Mouse (Mus musculus): ENCODE measurements around the gene Osbpl9. TPM values are rescaled to one million over a fixed set of nuclear protein-coding genes. Genes with fewer than 3 reads are reported as not detected.

The Osbpl9 gene
- total RNA-seq, 1 experiment from 2014 or later: 61.4 TPM

DNA sequence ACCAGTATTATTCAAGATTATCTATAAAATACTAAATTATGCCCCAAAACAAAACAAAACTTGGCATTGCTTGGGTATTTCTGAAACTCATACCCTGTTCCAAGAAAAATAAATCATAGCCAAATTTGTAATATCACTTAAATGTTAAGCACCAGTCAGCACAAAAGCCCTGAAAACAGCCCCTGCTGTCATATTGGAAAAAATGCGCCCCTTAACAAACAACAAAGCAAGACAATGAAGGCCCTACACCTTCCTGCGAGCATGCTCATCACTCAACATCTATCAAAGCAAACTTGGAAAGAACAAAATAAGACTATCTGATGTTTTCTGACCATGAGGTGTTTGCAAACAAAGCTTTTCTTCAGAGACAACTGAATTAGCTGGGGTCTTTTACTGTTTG lies 91.1 kb downstream of the Osbpl9 start:
- ATAC-seq (replicated peaks; ENCODE audit: low read depth, poor library complexity, severe bottlenecking): no peak

DNA sequence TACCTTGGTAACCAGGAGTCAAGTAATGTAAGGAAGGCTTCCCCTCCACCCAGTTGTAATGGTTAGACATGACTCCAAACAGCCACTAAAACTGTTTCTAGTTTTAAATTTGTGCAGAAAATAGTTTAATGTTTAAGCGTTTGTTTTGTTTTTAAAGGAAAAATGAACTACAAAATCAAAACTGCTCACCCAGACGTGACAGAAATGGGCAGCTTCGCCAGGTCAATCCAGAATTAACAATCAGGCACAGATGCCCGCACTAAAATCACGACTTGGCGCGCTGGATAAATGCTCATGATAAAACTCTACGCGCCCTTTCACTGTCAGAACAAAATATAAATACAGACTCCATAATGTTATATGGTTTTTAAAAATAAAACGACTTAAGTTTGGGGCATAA lies 92.4 kb downstream of the Osbpl9 start:
- ATAC-seq (replicated peaks; ENCODE audit: low read depth, poor library complexity, severe bottlenecking): no peak

DNA sequence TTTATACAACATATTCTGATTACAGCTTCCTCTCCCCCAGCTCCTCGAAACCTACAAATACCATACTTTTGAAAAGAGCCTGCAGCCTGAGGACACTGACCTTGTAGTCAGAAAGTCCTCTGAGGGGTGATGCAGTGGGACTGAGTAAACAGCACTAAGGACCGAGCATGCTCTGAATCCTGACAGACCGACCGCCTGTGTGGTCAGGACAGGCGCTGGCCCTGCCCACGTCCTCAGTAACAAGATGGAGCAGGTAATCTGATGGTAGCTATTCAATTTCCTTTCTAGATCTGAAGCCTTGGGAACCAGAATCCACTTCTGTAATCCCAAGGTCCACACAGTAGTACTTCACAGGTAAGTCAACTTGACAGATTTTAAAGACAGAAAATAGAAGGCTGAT lies 93.1 kb downstream of the Osbpl9 start:
- no peak for ATAC-seq (replicated peaks; ENCODE audit: low read depth, poor library complexity, severe bottlenecking)

DNA sequence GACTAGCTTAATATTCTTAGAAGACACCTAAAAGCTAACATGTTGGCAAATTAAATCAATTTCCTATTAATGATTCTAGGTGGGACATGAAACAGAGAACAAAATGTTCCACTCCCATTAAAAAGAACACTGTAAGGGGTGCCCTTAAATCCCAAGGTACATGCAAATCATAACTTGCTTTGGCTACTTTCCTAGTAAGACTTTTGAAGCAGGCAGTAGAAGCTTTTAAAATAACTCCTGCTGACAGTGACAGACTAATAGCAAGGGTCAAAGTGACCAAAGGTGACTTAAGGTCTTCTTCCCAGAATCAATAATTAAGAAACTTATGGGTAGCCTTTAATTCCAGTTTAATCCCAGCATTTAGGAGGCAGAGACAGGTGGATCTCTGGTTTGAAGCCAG lies 95.5 kb downstream of the Osbpl9 start:
- ATAC-seq (replicated peaks; ENCODE audit: low read depth, poor library complexity, severe bottlenecking): no peak

DNA sequence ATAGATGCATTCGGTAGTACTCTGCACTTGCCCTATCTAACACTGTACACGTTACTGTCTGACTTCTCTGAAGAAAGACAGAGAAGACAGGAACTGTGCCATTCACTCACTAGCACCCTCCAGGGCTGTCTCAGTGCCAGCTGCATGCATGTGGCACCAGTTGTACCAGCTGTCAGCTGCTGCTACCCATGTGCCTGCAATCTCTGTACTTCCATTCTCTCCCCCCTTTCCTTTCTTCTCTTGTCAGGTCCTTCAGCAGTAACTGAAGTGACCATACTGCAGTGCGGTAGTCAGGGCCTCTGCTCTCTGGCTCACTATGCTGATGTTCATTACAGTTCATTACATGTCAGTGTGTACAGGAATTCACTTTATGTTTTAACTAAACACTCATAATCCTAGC lies 96.0 kb downstream of the Osbpl9 start:
- ATAC-seq (replicated peaks; ENCODE audit: low read depth, poor library complexity, severe bottlenecking): no peak

DNA sequence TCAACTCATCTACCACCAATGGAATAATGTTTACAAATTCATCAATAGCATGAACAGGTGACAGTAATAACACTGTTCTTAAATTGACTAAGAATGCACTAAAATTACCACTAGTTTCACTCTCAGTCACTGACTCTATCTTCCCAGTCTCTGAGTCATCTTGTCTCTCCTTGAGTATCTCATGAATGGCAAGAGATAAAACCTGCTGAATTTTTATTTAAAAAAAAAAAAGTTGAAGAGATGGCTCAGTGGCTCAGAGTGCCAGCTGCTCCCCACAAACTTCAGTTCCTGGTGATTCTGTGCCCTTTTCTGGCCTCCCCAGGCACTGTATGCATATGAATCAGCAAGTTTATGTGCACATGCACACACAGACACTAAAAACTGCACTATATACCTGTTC lies 96.8 kb downstream of the Osbpl9 start:
- no peak for ATAC-seq (replicated peaks; ENCODE audit: low read depth, poor library complexity, severe bottlenecking)

DNA sequence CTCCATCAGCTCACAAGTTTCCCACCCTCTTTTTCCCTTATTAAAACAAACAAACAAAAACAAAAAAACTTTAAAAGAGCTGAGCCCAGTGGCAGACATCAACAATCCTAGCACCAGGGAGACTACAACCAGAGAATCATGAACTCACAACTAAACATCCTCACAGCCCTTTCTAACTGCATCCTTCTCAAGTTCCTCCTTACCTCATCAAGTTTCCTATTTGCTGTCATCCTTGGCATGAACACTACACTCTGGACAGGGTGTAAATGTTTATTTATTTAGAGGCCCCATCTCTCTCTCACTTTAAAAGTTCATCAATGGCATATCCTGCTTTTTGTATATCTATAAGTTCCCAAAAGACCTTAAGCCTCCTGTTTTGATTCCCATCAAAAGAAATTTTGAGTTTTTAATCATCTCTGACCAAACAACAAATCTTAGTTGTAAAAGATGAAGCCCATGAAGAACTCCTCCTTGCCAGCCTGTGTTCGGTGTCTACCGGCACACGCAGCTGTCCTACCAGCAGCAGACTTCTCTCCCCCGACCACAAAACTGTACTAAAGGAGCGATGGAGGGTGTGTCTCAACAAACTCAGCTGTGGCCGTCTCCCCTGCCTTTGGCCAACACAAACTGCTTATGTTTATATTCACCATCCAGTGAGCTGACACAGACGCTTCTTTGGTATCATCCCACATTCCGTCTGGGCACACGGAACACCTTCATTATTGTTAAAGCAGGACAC lies 98.8 kb downstream of the Osbpl9 start:
- ATAC-seq (replicated peaks; ENCODE audit: low read depth, poor library complexity, severe bottlenecking): no peak

DNA sequence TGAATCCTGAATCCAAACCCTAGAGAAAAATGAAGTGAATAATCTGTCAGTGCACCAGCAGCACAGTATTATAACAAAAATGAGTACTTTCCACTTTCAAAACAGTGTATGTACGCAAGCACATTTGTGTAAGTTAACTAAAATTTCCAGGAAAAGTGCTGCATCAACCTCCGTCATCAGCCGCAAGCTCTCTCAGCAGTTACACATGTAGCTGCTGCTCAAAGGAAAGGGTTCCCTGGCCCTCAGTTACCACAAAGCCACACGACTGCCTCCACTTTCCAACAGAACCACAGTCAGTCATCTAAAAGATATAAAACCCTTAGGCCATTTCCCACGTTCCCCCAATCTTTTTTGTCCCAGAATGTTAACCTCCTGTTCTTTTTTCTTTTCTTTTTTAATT lies 99.5 kb downstream of the Osbpl9 start:
- peak; percentile 98 for ATAC-seq (replicated peaks; ENCODE audit: low read depth, poor library complexity, severe bottlenecking)

DNA sequence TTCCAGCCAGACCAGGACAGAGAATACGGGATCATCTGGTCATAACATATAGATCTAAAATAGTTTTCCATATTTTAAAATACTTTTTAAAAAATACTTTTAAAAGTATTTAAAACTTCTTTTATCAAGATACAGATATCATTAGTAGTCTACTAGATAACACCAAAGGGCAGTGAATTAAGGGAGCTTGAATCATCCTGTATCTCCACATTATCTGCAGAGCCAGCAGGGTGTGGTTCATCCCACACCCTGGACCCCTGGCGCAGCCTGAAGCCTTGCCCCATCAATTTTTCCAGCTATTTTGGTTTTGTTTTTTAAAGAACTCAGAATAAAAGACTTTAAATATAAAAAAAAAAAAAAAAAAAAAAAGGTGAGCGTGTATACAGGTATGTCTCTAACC lies 103.2 kb downstream of the Osbpl9 start:
- no peak for ATAC-seq (replicated peaks; ENCODE audit: low read depth, poor library complexity, severe bottlenecking)

DNA sequence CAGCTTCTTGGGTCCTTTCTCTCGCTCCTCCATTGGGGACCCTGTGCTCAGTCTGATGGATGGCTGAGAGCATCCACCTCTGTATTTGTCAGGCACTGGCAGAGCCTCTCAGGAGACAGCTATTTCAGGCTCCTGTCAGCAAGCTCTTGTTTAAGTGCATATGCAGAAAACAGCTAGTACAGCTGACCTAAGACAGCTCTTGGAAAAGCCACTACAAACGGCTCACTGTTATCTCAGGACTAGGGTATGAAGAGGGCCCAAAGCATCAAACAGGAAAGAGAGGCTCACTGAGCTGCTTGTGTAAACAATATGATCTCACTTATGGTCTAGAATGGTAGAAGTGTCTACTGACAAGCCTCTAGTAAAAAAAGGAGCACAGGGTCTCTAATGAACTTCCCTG lies 107.8 kb downstream of the Osbpl9 start:
- no peak for ATAC-seq (replicated peaks; ENCODE audit: low read depth, poor library complexity, severe bottlenecking)

DNA sequence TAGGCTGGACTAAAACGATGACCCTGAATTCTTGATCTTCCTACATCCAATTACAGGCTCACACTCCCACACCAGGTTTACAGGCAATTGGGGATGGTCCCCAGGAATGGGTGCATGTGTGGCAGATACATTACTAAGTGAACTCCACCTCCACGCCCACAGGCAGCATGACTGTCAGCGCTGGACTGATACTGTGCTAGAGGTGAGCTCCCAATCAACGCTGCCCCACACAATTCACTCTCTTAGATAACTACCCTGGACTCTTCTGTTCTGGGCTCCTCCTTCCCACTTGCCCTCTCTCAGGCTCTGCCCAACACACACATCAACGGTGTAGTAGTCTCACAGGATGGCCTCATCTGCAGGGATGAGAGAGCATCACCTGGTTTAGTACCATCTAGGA lies 109.7 kb downstream of the Osbpl9 start:
- ATAC-seq (replicated peaks; ENCODE audit: low read depth, poor library complexity, severe bottlenecking): no peak

DNA sequence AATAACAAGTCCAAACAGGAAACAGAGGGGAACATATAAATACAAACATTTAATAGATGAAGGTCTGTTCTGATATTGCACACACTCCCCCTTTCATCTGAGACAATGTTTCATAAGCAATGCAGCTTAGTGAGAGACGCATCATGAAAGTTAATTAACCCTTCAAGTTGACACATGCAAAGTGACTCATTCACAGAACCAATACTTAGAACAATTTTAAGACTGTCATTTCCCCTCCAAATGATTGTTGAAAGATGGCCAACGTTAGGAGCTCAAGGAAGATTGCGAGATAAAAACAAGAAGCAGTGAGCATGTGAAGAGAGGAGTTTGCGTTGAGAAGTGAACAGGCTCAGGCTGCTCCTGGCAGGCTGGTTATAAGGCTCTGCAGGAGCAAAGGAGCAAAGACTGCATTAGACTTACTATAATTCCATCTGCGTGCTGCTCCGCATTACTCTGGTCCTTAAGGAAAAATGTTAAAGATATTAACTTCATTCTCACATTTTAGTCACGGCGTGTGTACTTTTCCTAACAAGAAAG lies 110.8 kb downstream of the Osbpl9 start:
- no peak for ATAC-seq (replicated peaks; ENCODE audit: low read depth, poor library complexity, severe bottlenecking)

DNA sequence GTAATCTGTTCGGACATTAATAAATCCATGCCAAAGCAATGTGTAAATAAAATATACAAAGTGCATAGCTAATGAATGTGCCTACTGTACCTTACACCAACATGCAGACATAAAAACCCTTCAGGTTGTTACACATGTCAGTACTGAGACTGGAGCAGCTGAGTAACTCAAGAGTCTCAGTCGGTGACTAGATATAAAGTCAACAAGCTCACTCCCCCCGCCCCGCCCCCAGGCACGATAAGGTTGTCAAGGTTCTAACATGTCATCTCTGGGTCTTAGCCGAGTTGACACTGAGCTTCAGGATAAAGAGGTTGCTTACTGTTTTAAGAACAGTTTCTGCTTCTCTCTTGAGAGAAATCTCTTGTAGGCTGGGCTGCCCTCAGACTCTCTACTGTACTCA lies 112.1 kb downstream of the Osbpl9 start:
- 0 out of 2 replicates have a peak, but pooled peaks have one; percentile 32 for ATAC-seq (replicated peaks; ENCODE audit: low read depth, poor library complexity, severe bottlenecking)

DNA sequence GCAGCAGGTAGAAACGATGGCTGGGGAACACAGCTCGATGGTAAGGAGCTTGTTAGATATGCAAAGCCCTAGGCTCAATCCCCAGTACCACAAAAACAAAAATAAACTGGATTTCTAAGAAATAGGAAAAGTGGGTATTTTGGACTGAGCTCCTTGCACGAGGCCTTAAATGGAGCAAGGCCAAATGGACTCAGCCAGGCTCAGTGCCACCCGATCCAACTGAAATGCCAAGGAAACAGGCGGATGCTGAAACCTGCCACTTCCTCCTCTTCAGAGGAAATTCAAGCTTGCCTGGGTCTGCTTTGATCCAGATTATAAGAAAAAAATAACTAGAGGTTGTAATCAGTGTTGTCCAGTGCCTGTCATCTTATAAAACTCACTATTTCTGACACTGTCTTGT lies 112.9 kb downstream of the Osbpl9 start:
- no peak for ATAC-seq (replicated peaks; ENCODE audit: low read depth, poor library complexity, severe bottlenecking)

DNA sequence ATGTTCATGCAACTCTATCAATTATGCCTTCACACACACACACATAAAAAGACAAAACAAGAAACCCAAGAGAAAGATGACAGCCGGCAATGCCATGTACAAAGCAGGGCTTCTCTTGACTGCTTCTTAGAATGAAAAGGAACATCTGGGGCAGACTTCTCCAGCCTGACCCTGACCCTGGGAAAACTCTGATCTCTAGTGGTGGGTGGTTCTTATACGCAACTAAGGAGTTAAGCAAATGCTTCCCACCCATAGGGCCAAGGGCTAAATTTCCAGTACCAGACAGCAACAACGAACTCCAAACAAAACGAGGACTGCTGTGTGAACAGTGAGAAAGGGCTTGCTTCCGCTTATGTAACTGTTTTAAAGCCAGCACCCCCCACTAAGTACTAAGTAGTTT lies 122.0 kb downstream of the Osbpl9 start:
- no peak for ATAC-seq (replicated peaks; ENCODE audit: low read depth, poor library complexity, severe bottlenecking)

DNA sequence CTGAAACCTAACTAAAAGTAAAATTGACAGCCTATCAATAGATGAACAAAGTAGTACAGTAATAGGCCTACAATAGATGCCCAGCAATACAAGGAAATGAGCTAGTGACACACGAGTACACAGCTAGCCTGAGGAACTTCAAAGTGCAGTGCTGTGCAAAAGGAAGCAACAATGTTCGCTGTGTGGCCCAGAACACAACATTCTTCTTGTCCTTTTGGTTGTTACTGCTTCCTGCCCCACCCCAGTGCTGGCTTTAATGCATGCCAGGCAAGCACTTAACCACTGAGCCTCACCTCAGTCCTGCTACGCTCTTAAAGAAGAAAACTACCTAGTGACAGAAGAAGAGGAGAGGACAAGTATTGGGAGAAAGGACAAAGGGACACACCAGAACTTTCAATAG lies 122.4 kb downstream of the Osbpl9 start:
- ATAC-seq (replicated peaks; ENCODE audit: low read depth, poor library complexity, severe bottlenecking): no peak

DNA sequence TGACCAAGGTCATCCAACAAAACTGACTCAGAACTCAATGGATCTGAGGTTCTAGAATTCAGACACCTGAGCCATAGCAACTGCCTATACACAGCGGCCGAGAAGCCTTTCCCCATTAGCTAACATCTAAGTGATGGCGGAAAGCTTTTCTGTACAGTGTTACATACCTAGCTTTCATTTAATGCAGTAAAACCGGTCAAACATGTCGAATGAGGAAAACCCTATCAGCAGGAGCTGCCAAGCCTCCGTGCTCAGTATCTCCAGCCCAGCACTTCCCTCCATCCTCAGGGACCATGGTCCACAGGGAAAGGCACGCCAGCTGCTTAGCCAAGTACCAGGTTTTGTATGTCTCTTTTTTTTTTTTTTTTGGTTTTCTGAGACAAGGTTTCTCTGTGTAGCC lies 123.1 kb downstream of the Osbpl9 start:
- ATAC-seq (replicated peaks; ENCODE audit: low read depth, poor library complexity, severe bottlenecking): no peak

DNA sequence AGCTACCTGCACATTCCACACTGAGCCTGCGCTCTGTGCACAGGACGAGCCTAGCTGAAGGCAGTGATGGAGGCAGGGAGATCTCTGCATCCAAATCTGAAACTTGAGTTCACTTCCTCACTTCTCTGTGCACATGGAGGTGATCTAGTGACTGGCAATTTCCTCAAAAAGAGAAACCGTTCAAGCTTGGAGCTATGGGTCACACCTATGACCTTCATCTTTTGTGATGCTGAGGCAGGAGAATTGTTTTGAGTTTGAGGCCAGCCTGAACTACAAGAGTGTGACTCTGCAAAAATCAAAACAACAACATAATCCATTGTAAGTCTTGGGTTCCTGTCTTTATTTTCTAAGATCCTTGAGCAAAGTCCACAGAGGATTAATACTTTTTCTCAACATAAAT lies 128.8 kb downstream of the Osbpl9 start:
- ATAC-seq (replicated peaks; ENCODE audit: low read depth, poor library complexity, severe bottlenecking): no peak

DNA sequence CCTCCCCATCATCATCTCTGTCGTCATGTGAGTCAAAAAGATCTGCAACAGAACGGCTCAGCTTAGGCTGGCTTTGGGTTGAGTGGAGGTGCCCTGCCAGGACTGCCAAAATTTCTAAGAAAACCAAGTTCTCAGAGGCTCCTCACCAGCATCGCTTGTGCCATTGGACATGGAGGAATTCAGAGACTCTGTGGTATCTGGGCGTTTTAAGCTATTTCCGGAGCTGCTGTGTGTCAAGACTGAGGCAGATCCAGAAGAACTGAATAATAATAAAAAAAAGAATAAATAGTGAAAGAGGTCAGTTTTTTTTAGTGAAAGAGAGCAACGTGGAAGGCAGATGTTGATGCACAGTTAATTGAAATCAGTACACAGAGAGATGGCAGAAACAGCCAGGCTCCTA lies 129.2 kb downstream of the Osbpl9 start:
- ATAC-seq (replicated peaks; ENCODE audit: low read depth, poor library complexity, severe bottlenecking): no peak

DNA sequence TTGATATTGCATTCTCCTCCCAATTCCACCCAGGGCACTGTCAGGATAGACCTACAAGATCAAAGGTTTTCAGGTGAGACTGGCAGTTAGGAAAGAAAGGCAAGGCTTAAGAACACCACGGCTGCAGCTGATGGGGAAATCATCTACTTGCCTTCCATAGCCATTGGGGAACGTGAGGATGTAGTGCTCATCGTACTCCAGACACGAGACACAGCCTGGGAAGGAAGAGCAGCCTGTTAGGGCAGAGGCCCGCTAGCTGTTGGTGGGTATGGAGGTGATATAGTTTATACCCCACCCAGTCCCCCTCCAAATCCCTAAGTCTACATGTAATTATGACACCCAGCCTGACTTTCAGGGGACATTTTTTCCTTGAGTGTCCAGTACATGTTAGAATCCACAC lies 136.4 kb downstream of the Osbpl9 start:
- no peak for ATAC-seq (replicated peaks; ENCODE audit: low read depth, poor library complexity, severe bottlenecking)

DNA sequence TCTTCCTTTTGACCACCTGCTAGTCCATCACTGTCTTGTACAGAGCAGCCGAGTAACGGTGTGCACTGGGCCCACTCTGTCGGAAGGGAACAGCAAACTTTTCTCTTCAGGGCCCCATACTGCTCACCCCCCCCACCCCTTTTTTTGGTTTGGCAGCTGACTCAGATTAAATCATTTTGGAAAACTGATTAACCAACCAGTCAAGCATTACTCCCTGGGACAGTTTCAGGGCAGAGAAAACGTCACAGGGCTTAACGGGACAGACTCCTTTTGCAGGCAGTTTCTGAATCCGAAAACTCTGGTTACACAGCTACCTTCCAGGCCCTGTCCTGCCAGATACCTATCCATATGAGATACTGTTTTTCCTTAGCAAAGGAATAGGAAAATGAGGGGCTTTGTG lies 137.1 kb downstream of the Osbpl9 start:
- no peak for ATAC-seq (replicated peaks; ENCODE audit: low read depth, poor library complexity, severe bottlenecking)

DNA sequence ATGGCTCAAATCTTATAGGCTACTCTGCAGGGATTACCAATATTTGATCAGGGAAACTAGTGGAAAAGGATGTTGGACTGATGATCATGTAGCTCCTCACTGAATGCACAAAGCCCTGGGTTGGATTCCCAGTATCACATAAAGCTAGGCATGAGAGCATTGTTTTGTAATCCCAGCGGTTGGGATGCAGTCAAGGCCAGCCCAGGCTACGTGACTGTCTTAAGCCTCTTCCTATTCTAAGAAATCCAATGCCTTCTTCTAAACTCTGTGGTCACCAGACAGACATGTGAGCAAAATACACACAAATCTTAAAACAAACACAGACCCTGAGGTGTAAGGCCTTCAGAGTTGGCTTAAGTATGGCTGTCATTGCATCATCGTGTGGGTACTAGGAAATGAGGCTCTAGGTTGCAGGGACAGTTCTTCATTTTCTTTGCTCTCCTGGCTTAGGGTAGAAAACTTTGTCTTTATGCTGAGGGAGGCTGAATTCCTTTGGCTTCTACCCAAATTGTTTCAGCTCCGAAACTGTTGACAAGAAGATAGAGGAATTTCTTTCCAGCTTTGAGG lies 142.7 kb downstream of the Osbpl9 start:
- ATAC-seq (replicated peaks; ENCODE audit: low read depth, poor library complexity, severe bottlenecking): no peak
